Mouse (Mus musculus): ENCODE measurements around the gene Dazap1.

Gene Dazap1

GRCm38 (mm10) chr10:80330084-80330483 lies 68.8 kb downstream of the Dazap1 start:
- ChIA-PET CTCF (interaction anchor here in 3 of 4 experiments (0.9 to 3.1 kb wide), 28 partner anchors 10 to 707 kb away, joined by 3 to 17 read pairs (median 4); partner anchors contain the start of genes Mum1 (in 2 of the 3), Adamtsl5 (in 1 of the 3), Apc2 (in 1 of the 3) and Dazap1 (in 1 of the 3)), POLR2A (interaction anchor here (0.7 to 4.9 kb wide), 78 partner anchors 8 to 948 kb away, joined by 3 to 85 read pairs (median 5); partner anchors contain the start of genes Mbd3 (in 3 of the 4), Rps15 (in 3 of the 4), Apc2 (in 2 of the 4) and Mum1 (in 2 of the 4))

DNA sequence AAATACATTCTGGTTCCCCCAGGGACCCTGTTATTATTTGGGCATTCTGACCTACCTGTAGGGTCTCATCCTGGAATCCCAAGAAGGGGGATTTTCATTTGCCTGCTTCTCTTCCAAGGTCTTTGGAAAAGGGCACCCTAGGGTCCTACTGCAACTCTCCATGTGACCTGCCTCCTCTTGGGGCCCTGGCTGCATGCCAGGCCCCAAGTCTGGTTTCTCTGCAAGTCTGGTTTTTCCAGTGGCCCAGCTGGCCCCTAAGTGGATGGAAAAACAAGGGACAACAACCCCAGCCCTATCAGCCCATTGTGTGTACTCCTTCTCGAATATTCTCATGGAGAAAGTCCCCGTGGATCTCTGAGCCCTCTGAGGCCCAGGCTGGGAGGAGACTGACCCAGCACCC lies 69.6 kb downstream of the Dazap1 start:
- POLR2A ChIA-PET, result interaction anchor here in 3 of 4 experiments (0.5 to 3.9 kb wide), 10 partner anchors 11 to 69 kb away, joined by 3 to 60 read pairs (median 11); partner anchors contain the start of genes Rps15 (in 2 of the 3) and Mbd3 (in 1 of the 3)
- CTCF ChIA-PET, result interaction anchor here in 1 of 4 experiments (1.9 kb wide), 1 partner anchor 20 kb away, joined by 10 read pairs; no protein-coding TSS in a partner anchor

DNA sequence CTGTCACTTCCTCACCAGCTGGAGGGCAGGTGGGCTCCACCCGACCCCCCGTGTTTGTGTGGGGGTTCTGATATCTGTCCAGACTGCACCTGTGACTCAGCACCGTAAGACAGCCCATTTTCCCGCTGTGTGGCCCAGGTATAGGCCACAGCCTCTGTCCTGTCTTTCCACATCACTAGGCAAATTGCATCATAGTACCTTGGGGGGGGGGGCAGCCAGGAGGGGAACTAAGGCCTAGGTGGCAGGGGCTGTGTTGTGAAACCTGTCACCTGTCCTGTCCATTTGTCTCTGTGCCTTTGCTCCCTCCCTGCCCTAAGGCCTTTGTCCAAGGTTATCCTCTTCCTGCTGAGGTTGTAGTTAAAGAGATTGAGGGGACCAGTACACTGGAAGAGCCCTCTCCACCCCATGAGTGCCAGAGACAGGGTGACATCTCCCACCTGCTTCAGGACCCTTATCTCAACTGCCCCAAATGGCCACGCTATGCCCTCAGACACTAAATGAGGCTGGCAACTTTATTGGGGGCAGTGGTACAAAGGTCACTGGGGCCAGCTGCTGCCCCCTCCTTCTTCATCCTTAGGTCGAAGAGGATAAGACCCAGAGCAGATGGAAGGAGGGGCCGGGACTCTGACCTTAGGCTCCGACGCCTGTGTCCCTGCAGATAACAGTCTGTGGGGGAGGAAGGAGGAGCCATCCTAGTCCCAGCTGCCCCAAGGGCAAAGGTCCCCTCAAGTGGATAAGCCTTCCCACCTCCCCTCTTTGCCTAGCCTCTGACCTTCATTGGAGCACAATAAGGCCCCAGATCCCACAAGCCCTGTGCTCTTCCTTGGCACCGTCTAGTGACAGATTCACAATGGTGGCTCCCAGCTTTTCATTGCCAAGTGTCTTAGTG lies 70.6 kb downstream of the Dazap1 start:
- ChIA-PET CTCF (interaction anchor here in 2 of 4 experiments (0.5 to 1.0 kb wide), 3 partner anchors 19 to 157 kb away, joined by 3 to 7 read pairs (median 4); no protein-coding TSS in a partner anchor), POLR2A (interaction anchor here in 2 of 4 experiments (1.1 to 3.9 kb wide), 4 partner anchors 10 to 40 kb away, joined by 3 to 60 read pairs (median 16); partner anchors contain the start of gene Rps15 (in 1 of the 2))

DNA sequence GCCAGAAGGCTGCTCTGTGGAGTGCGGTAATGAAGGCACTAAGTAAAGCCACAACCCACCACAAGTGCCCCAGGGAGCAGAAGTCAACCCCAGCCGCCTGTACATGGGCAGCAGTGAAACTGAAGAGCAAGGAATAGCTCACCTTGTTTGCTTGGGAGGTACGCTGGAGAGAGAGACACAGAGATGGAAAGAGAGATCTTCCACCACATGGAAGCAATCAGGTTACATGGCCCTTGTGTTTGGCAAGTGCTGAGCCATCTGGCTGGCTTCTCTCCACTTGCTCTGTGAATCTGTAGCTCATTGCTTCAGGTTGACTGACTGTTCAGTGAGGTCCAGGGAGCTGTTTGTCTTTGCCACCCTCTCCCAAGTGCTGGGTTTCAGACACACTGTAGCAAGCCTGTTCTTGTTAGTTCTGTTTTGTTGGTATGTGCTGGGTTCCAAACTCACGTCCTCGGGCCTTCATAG lies 71.3 kb downstream of the Dazap1 start:
- POLR2A ChIA-PET, result interaction anchor here in 1 of 4 experiments (1.1 kb wide), 1 partner anchor 10 kb away, joined by 3 read pairs; no protein-coding TSS in a partner anchor

DNA sequence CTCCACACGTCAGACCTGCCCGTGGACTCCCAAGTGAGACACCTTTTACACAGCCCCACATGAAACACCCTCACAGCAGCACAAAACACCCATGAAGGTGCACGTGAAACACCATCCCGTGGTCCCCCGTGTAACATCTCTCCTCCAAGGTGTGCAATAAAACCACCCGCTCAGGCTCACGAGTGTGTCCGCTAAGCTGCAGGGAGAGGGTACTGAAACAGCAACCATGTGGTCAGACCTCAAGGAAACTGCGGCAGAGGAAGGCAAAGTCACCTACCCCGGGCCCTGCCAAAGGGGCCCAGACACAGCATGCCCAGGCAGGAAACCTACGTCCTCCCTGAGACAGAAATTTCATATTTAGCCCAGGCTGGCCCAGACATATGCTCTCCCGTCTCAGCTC lies 75.0 kb downstream of the Dazap1 start:
- ChIA-PET POLR2A (interaction anchor here in 3 of 4 experiments (0.6 to 1.9 kb wide), 7 partner anchors 10 to 44 kb away, joined by 3 to 9 read pairs (median 4); partner anchors contain the start of gene Rps15 (in 1 of the 3)), CTCF (interaction anchor here in 2 of 4 experiments (0.6 to 2.5 kb wide), 4 partner anchors 14 to 816 kb away, joined by 3 to 13 read pairs (median 5); no protein-coding TSS in a partner anchor)

More for the DNA sequence above, 71.3 kb downstream of the Dazap1 start:
- CTCF ChIA-PET, result interaction anchor here in 2 of 4 experiments (0.5 to 1.0 kb wide), 3 partner anchors 18 to 158 kb away, joined by 3 to 7 read pairs (median 4); no protein-coding TSS in a partner anchor
